Mouse (Mus musculus): ENCODE measurements around the gene Cacna1c. TPM values are rescaled to one million over a fixed set of nuclear protein-coding genes. Genes with fewer than 3 reads are reported as not detected.
A peak's percentile ranks its signal among the peaks of the same experiment; 100 is the strongest.

The Cacna1c gene
- polyA plus RNA-seq, 1 experiment: 16.7 TPM

DNA sequence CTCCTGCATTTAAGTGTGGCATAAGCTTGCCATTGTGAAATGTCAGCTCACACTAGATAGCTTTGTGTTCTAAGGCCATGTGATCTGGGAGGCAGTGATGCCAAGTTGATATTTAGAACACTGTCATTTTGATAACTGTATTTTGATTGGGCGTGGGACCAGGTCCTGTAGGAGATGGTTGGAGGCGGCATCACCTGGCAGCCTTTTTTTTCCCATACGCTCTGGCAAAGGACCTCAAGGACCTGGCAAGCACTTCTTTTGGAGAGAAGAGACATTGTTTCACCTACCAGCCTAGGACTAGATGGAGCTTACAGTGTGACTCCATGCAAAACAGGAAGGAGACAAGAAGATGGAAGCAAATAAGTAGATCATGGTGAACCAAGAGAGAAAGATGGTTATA, 572.6 kb downstream of the Cacna1c start:
- Histone ChIP-seq H3K27ac (ENCODE audit: insufficient read depth, low read length) (no peak overlapping the region), H3K4me1 (ENCODE audit: control insufficient read depth, insufficient read depth, low read length) (peaks cover 9% of the 10 kb centered on the region), H3K27me3 (ENCODE audit: control insufficient read depth, insufficient read depth, low read length) (no peaks in the 10 kb centered on the region), H3K4me3 (replicated peaks; ENCODE audit: insufficient read depth, low read depth, low read length) (no peak overlapping the region)
- peak in 1 of 2 experiments; percentile 68 for DNase-seq
- WGBS: 11% methylated on average over 3 of the region's 3 CpGs
- TF ChIP-seq POLR2A (IDR thresholded peaks at IDR 0.05; ENCODE audit: borderline replicate concordance, insufficient read depth, low read length) (no peak), CTCF (IDR thresholded peaks at IDR 0.05; ENCODE audit: borderline replicate concordance, insufficient read depth, low read depth, low read length) (no peak)

DNA sequence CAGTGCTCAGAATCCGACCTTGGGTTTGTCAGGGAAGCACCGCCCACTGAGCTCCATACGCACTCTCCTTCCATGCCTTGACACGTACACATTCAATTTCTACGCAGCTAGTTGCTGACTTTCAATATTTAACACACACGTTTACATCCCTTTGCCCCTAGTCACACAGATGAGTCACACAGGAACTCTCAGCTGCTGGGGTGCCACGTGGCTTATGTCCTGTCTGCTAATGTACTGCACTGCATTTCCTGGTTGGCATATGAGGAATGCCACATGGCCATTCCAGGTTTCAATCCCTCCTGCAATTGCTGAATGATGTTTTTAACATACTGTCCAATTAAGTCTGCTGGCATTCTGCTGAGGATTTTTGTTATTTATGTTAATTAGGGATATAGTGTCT, 574.4 kb downstream of the Cacna1c start:
- no peak overlapping the region for H3K27ac ChIP-seq (ENCODE audit: insufficient read depth, low read length)
- DNase-seq: peak in 1 of 2 experiments; percentile 50
- no peak for TF ChIP-seq CTCF (IDR thresholded peaks at IDR 0.05; ENCODE audit: borderline replicate concordance, insufficient read depth, low read depth, low read length)
- TF ChIP-seq POLR2A (IDR thresholded peaks at IDR 0.05; ENCODE audit: borderline replicate concordance, insufficient read depth, low read length): no peak
- H3K4me3 ChIP-seq (replicated peaks; ENCODE audit: insufficient read depth, low read depth, low read length): no peak overlapping the region
- no peaks in the 10 kb centered on the region; the same call in 1 of the 2 replicates for H3K27me3 ChIP-seq (ENCODE audit: control insufficient read depth, insufficient read depth, low read length)
- peaks cover 9% of the 10 kb centered on the region for H3K4me1 ChIP-seq (ENCODE audit: control insufficient read depth, insufficient read depth, low read length)
- WGBS: 56% methylated on average over 7 of the region's 7 CpGs

DNA sequence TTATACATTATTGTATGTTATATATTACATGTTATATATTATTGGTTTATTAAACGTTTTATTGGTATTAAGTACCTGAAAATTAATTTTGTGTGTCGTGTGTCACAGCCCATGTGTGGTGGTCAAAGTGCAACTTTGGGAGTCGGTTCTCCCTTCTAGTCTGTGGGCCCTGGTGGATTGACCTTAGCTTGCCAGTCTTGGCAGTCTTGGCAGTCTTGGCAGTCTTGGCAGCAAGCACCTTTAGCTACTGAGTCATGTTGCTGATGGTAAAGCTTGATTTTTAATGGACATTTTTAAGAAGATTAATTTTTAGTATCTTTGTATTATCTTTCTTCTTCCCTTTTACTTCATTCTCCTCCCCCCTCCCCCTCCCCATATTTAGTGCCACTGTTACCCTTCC, 574.8 kb downstream of the Cacna1c start:
- Histone ChIP-seq H3K4me1 (ENCODE audit: control insufficient read depth, insufficient read depth, low read length) (peaks cover 9% of the 10 kb centered on the region), H3K27ac (ENCODE audit: insufficient read depth, low read length) (no peak overlapping the region), H3K27me3 (ENCODE audit: control insufficient read depth, insufficient read depth, low read length) (no peaks in the 10 kb centered on the region; the same call in 1 of the 2 replicates), H3K4me3 (replicated peaks; ENCODE audit: insufficient read depth, low read depth, low read length) (no peak overlapping the region)
- no peak for DNase-seq
- WGBS: 87% methylated on average over 3 of the region's 3 CpGs
- TF ChIP-seq POLR2A (IDR thresholded peaks at IDR 0.05; ENCODE audit: borderline replicate concordance, insufficient read depth, low read length) (no peak), CTCF (IDR thresholded peaks at IDR 0.05; ENCODE audit: borderline replicate concordance, insufficient read depth, low read depth, low read length) (no peak)

DNA sequence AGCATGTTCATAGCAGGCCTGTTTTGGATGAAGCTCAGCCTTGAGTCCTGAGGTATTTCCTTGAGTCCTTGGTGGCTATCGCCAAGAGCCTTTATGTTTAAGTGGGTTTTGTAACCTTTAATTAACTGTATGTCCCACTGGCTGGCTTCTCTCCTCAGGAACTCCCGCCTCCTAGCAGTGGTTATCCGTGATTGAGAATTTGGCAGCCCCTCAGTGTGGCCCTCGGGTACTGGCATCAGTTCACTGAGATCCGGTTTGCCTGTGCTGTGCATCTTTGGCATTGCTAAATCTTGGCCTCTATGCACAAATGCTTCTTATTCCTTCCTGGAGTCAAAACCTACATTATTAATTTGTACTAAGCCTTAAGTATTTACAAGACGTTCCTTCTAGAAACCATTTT, 587.3 kb downstream of the Cacna1c start:
- no peak overlapping the region for H3K27ac ChIP-seq (ENCODE audit: insufficient read depth, low read length)
- H3K4me1 ChIP-seq (ENCODE audit: control insufficient read depth, insufficient read depth, low read length): 0 out of 2 replicates have a peak, but pooled peaks cover 6% of the 10 kb centered on the region
- no peak overlapping the region for H3K4me3 ChIP-seq (replicated peaks; ENCODE audit: insufficient read depth, low read depth, low read length)
- WGBS: 21% methylated on average over 6 of the region's 6 CpGs
- H3K27me3 ChIP-seq (ENCODE audit: control insufficient read depth, insufficient read depth, low read length): no peaks in the 10 kb centered on the region
- DNase-seq: peak in 1 of 2 experiments; percentile 45
- TF ChIP-seq POLR2A (IDR thresholded peaks at IDR 0.05; ENCODE audit: borderline replicate concordance, insufficient read depth, low read length) (no peak), CTCF (IDR thresholded peaks at IDR 0.05; ENCODE audit: borderline replicate concordance, insufficient read depth, low read depth, low read length) (no peak)

DNA sequence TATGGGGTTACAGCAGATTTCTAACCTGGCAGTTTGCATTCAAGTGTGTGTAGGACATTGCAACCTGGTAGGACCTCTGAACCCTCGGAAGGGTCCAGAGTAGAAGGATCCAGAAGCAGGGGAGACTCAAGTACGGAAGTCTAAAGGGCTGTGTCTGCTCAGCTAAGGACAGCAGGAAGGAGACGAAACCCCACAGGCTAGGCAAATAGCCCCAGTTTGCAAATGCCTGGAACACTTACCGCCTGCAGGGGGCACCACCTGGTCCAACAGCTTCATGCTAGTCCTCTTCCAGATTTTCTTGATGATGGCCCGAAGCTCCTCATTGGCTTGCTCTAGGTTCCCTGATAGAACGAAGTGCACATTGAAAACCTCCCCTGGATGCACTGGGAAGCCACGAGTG, 590.2 kb downstream of the Cacna1c start:
- 0 out of 2 replicates have a peak, but pooled peaks cover 6% of the 10 kb centered on the region for H3K4me1 ChIP-seq (ENCODE audit: control insufficient read depth, insufficient read depth, low read length)
- H3K27ac ChIP-seq (ENCODE audit: insufficient read depth, low read length): no peak overlapping the region
- no peak overlapping the region for H3K4me3 ChIP-seq (replicated peaks; ENCODE audit: insufficient read depth, low read depth, low read length)
- no peaks in the 10 kb centered on the region for H3K27me3 ChIP-seq (ENCODE audit: control insufficient read depth, insufficient read depth, low read length)
- WGBS: 52% methylated on average over 7 of the region's 7 CpGs
- TF ChIP-seq POLR2A (IDR thresholded peaks at IDR 0.05; ENCODE audit: borderline replicate concordance, insufficient read depth, low read length): no peak
- TF ChIP-seq CTCF (IDR thresholded peaks at IDR 0.05; ENCODE audit: borderline replicate concordance, insufficient read depth, low read depth, low read length): peak; percentile 32; the same call in 1 of the 2 replicates
- peak in 1 of 2 experiments; percentile 40 for DNase-seq

DNA sequence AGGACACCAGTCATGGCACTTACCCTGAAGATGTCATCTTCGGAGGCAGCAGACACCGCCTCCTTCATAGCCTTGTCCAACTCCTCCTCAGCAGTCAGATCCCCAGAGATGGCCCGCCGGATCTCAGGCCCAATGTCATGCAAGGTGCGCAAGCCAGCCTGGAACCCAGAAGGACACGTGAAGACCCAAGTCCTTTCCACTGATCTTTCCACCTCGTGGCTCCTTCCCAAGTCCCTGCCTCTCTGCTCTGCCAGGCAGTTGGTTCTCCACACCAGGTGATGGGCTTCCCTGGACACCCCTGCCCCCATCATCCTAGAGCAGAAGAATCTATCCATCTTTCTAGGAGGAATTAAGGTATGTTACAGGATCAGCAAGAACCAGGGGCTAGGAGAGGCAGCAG, 592.4 kb downstream of the Cacna1c start:
- 0 out of 2 replicates have a peak, but pooled peaks cover 3% of the 10 kb centered on the region for H3K4me1 ChIP-seq (ENCODE audit: control insufficient read depth, insufficient read depth, low read length)
- TF ChIP-seq POLR2A (IDR thresholded peaks at IDR 0.05; ENCODE audit: borderline replicate concordance, insufficient read depth, low read length): no peak
- no peak for TF ChIP-seq CTCF (IDR thresholded peaks at IDR 0.05; ENCODE audit: borderline replicate concordance, insufficient read depth, low read depth, low read length)

DNA sequence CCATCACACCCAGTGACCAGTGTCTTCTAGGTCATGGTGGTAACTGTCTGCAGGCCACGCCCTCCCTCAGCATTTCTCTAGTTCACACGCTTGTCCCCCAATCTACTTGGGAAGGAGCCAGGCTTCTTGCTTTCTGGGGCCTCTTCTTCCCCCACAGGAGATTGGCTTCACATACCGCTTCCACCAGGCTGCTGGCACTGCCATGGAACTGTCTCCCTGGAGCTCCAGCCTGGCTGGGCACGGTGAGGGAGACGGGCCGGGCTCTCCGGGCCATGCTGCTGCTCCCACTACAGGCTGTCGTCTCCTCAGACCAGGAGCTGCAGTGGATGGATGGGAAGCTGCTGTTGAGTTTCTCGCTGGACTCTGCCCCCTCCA, 600.5 kb downstream of the Cacna1c start:
- DNase-seq: peak; percentile 42 to 54
- peak overlapping the region; percentile 10; the same call in 1 of the 2 replicates for H3K27ac ChIP-seq (ENCODE audit: insufficient read depth, low read length)
- WGBS: 12% methylated on average over 9 of the region's 9 CpGs

More for the DNA sequence above, 592.4 kb downstream of the Cacna1c start:
- WGBS: 84% methylated on average over 7 of the region's 7 CpGs
- Histone ChIP-seq H3K4me3 (replicated peaks; ENCODE audit: insufficient read depth, low read depth, low read length) (no peak overlapping the region), H3K27ac (ENCODE audit: insufficient read depth, low read length) (no peak overlapping the region), H3K27me3 (ENCODE audit: control insufficient read depth, insufficient read depth, low read length) (no peaks in the 10 kb centered on the region)
- no peak for DNase-seq

DNA sequence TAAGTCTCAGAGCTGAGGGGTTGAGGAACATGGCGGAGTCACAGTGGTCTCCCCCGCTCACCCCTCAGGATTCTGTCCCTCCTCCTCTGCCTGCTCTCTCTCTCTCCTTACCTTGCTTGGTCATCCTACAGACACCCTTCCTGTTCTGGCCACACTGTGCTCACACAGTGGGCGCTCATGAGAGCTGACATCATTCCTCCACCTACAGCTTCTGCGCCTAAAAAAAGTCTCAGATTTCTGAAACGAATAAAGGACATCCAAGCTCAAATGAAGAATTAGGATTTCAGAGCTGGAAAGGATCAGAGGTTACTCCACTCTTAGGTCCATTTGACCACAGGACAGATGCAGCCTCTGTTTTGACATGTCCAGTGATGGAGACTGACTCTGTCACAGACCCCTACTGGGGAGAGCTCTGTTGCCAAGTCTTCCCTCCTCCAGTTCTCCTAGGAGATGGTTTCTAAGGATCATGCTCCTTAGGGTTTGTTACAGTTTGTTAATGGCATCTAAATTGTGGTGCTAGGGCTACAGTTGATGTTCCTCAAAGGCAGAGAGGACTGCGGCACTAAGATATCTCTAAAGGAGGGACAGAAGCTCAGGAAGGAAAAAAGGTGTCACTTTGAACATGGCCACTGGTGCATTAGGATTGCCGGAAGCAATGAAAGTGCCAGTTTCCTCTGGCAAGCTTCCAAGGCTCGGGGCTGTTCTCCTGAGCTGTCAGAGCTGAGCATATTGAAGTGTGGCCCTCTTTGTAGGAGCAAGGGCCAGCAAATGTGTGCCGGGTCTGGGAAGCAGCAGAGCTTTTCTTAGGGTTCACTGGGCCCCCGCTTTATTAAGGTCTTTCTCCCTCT, 601.2 kb downstream of the Cacna1c start:
- Histone ChIP-seq H3K27ac (ENCODE audit: insufficient read depth, low read length) (peak overlapping the region; percentile 10; the same call in 1 of the 2 replicates), H3K4me3 (replicated peaks; ENCODE audit: insufficient read depth, low read depth, low read length) (no peak overlapping the region), H3K27me3 (ENCODE audit: control insufficient read depth, insufficient read depth, low read length) (no peaks in the 10 kb centered on the region), H3K4me1 (ENCODE audit: control insufficient read depth, insufficient read depth, low read length) (peaks cover 19% of the 10 kb centered on the region)
- TF ChIP-seq CTCF (IDR thresholded peaks at IDR 0.05; ENCODE audit: borderline replicate concordance, insufficient read depth, low read depth, low read length): no peak
- no peak for TF ChIP-seq POLR2A (IDR thresholded peaks at IDR 0.05; ENCODE audit: borderline replicate concordance, insufficient read depth, low read length)
- peak; percentile 48 to 61 for DNase-seq
- 55% methylated on average over 10 of the region's 10 CpGs for WGBS

More for the DNA sequence above, 600.5 kb downstream of the Cacna1c start:
- no peak for TF ChIP-seq POLR2A (IDR thresholded peaks at IDR 0.05; ENCODE audit: borderline replicate concordance, insufficient read depth, low read length)
- no peak for TF ChIP-seq CTCF (IDR thresholded peaks at IDR 0.05; ENCODE audit: borderline replicate concordance, insufficient read depth, low read depth, low read length)
- Histone ChIP-seq H3K4me1 (ENCODE audit: control insufficient read depth, insufficient read depth, low read length) (peaks cover 19% of the 10 kb centered on the region), H3K4me3 (replicated peaks; ENCODE audit: insufficient read depth, low read depth, low read length) (no peak overlapping the region), H3K27me3 (ENCODE audit: control insufficient read depth, insufficient read depth, low read length) (no peaks in the 10 kb centered on the region)
